Mouse (Mus musculus): ENCODE measurements at regions not wholly inside any gene's neighbourhood (a gene's known extent, or its start where the extent isn't known, plus 50 kb on each side); places are given as distances from the start of the nearest gene placed in this dataset.

DNA sequence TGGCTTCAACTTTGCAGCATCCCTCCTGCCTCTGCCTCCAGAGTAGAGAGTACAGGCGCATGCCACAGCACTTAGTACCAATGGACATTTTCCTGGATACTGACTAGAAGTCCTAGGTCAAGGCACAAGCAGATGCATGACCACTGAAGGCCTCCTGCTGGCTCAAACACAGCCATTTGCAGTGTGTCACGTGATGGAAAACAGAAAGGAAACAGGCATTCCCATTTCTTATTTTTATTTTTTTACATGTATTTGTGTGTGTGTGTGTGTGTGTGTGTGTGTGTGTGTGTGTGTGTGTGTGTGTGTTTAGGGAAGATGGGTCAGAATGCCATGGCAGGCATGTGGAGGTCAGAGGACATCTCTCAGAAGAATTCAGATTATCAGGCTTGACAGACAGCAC is 65.6 kb downstream of the Thap12 start:
- DNase-seq (ENCODE audit: low spot score): no peak

DNA sequence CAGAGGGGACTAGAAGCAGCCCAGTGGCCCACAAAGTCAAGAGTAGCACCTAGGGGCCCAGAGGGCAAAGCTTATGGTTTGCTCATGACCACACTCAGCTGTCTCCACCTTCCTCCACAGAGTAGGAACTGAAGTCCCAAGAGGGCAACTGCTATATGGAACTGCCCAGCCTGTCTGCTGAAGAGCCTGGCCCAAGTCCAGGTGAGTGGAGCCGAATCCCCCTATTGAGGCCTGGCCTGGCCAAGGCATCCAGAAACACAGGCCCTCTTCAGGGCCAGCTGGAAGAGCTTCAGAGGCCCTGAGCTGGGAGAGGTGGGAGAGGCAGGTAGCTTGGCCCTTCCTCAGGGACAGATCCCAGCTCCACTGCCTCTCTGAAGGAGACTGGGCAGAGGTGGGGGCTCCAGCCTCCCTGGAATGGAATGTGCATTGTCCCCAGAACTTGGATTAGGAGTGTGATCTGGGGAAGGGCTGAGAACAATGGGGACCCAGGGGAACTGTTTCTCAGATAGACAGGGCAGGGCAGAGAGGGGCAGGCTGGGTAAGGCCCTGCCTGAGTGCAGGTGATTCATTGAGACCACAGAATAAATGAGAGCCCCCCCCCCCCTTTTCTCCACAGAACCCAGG is 65.7 kb upstream of the Wnt11 start:
- no peak for DNase-seq (ENCODE audit: low spot score)

DNA sequence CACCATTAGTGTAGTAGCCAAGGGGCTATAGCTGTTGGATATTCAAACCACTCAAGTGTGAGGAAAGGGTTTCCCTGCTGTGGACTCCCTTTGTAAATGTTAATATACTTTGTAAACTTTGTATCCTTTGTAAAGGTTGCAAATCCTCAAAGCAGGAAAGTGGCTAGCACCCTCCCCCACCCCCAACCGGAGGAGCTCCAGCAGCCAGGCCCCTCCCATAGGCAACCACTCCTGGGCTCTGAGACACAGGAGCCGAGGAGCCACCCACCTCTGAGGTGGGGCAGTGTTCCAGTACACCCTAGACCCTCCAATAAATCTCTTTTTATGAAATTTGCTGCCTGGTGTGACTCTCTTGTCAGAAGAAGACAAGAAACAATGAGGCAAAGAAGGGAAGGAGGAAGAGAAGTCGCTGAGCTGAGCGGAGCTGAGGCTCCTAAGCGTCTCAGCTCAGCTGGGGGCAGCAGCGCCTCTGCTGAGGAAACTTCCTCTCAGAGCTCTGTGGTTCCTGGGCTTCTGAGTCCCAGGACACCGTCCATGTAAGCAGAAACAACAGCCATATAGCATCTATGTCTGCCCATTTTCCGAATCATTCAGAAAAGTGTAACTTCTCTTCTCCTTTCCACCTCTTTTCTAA is 64.5 kb upstream of the Wnt11 start:
- no peak for DNase-seq (ENCODE audit: low spot score)

- no peak for DNase-seq (ENCODE audit: low spot score)
Measured at GRCm38 (mm10) chr7:98771134-98771775, 63.7 kb upstream of the Wnt11 start.

GRCm38 (mm10) chr7:98774597-98774996 is 60.3 kb upstream of the Wnt11 start:
- no peak for DNase-seq (ENCODE audit: low spot score)

- no peak for DNase-seq (ENCODE audit: low spot score)
Measured at GRCm38 (mm10) chr7:98775031-98775430, 59.9 kb upstream of the Wnt11 start.

GRCm38 (mm10) chr7:98777304-98777849 is 57.5 kb upstream of the Wnt11 start:
- DNase-seq (ENCODE audit: low spot score): no peak

- DNase-seq (ENCODE audit: low spot score): peak; percentile 60
Measured at GRCm38 (mm10) chr7:98778929-98779328, 56.0 kb upstream of the Wnt11 start.

GRCm38 (mm10) chr7:98783521-98783920 is 51.4 kb upstream of the Wnt11 start:
- DNase-seq (ENCODE audit: low spot score): no peak

GRCm38 (mm10) chr7:98783954-98784353 is 51.0 kb upstream of the Wnt11 start:
- peak; percentile 89 for DNase-seq (ENCODE audit: low spot score)

- DNase-seq (ENCODE audit: low spot score): no peak
Measured at GRCm38 (mm10) chr7:98784369-98784931, 50.5 kb upstream of the Wnt11 start.

All from heart, adult 8-10 months (tissue).